Mouse (Mus musculus): ENCODE results near the gene Itga8.

- TF ChIP-seq CTCF (conservative IDR thresholded peaks at IDR 0.05; ENCODE audit: low read length), result no peak
- TF ChIP-seq POU5F1 (IDR thresholded peaks at IDR 0.05; ENCODE audit: borderline replicate concordance, low read length), result no peak
- TF ChIP-seq NANOG (IDR thresholded peaks at IDR 0.05; ENCODE audit: borderline replicate concordance, low read length), result no peak
Measured at GRCm38 (mm10) chr2:12109306-12109705, 192.4 kb downstream of the Itga8 start.

Data from E14TG2a.4 (cell line).